In genomic region chr11:23465862-23466261, GRCm38 (mm10) we compare ENCODE assay signal across 22 mouse cellular contexts. TPM values are rescaled to one million over a fixed set of nuclear protein-coding genes. Genes with fewer than 3 reads are reported as not detected.
"Had no signal": no experiment of that assay in that cellular context is flagged by ENCODE, and none has a peak within 500 bp of the region (broad histone marks: within the 10 kb centered on the region; RNA-seq: fewer than 3 reads in every experiment).

No protein-coding gene starts in this region.

RNA-seq across cellular contexts. Expression of gene 1700093K21Rik, which starts 55.1 kb away (rescaled TPM):
- total RNA-seq: common myeloid progenitor, adult 5-6 weeks; forebrain, postnatal 0 days; gastrocnemius, adult 18-20 months; gastrocnemius, adult 2 months; gastrocnemius, adult 8-10 months; gastrocnemius, postnatal 14 days; gastrocnemius, postnatal 25 days; gastrocnemius, postnatal 36 days; granulocyte monocyte progenitor cell, adult 5-6 weeks; heart, adult 18-20 months; heart, adult 2 months; heart, adult 8-10 months had no signal
- polyA plus RNA-seq: embryonic facial prominence, embryonic 11.5 days; embryonic facial prominence, embryonic 13.5 days; embryonic facial prominence, embryonic 14.5 days; erythroblast, embryonic 14.5 days; forebrain, embryonic 10.5 days; forebrain, embryonic 11.5 days; forebrain, embryonic 12.5 days; forebrain, embryonic 13.5 days; forebrain, embryonic 14.5 days; heart, adult 2 months; heart, embryonic 10.5 days had no signal
